Mouse (Mus musculus): Measurements from ENCODE around the gene Cdc20. TPM values are rescaled to one million over a fixed set of nuclear protein-coding genes. Genes with fewer than 3 reads are reported as not detected.

Cdc20 gene
- polyA plus RNA-seq, 1 experiment, result 79.8 TPM

GRCm38 (mm10) chr4:118394505-118394904 lies 42.6 kb downstream of the Cdc20 start:
- peaks cover 29% of the 10 kb centered on the region for H3K36me3 ChIP-seq (ENCODE audit: control insufficient read depth, insufficient read depth)
- no peaks in the 10 kb centered on the region for H3K27me3 ChIP-seq (ENCODE audit: control insufficient read depth, insufficient read depth, insufficient read length)
- TF ChIP-seq CEBPB (IDR thresholded peaks at IDR 0.05; ENCODE audit: insufficient read depth, poor library complexity, severe bottlenecking) (no peak), TCF3 (IDR thresholded peaks at IDR 0.05; ENCODE audit: insufficient read length, low read depth) (no peak), POLR2AphosphoS2 (IDR thresholded peaks at IDR 0.05; ENCODE audit: insufficient read length, low read depth) (no peak), TCF12 (IDR thresholded peaks at IDR 0.05; ENCODE audit: insufficient read depth, poor library complexity, severe bottlenecking) (no peak), MYOD1 (IDR thresholded peaks at IDR 0.05; ENCODE audit: control insufficient read depth in 1 of 3, insufficient read length in 2 of 3, low read depth in 2 of 3) (no peak), SRF (IDR thresholded peaks at IDR 0.05; ENCODE audit: control insufficient read depth, insufficient read length, low read depth) (no peak), REST (IDR thresholded peaks at IDR 0.05; ENCODE audit: insufficient read depth, insufficient read length) (no peak), MYOG (IDR thresholded peaks at IDR 0.05; ENCODE audit: control insufficient read depth in 1 of 3, insufficient read depth in 1 of 3, insufficient read length in 2 of 3, low read depth in 2 of 3) (no peak), MAX (IDR thresholded peaks at IDR 0.05; ENCODE audit: low read depth) (no peak), USF1 (IDR thresholded peaks at IDR 0.05; ENCODE audit: low read depth) (no peak), E2F4 (IDR thresholded peaks at IDR 0.05; ENCODE audit: insufficient read depth) (no peak), POLR2A (IDR thresholded peaks at IDR 0.05; ENCODE audit: insufficient read length, low read depth) (no peak)
- no peak overlapping the region for H3K4me2 ChIP-seq (ENCODE audit: low read depth)
- no peaks in the 10 kb centered on the region for H3K79me2 ChIP-seq (ENCODE audit: control insufficient read depth, insufficient read depth)
- H3ac ChIP-seq (ENCODE audit: control insufficient read depth, insufficient read length), result no peak overlapping the region
- no peak overlapping the region for H3K4me3 ChIP-seq

DNA sequence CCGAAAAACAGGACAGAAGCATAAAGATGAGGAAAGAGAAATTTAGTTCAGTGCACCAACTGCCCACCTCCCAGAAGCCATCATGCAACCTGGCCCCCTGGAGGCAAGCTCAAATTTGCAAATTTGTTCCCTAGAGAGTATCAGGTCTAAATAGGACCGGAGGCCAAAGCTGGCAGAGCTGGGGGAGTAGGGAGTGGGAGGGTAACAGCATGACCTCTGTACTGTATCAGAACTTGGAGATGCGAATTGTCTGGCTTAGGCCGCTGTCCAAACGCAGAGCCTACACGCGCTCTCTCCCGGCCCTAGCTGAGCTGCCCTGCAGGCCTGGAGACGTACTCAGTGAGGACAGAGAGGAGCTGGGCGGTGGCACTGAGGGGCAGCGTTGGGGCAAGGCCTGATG lies 47.0 kb downstream of the Cdc20 start:
- no peak for TF ChIP-seq POLR2AphosphoS2 (IDR thresholded peaks at IDR 0.05; ENCODE audit: insufficient read length, low read depth)
- no peak for TF ChIP-seq USF1 (IDR thresholded peaks at IDR 0.05; ENCODE audit: low read depth)
- TF ChIP-seq E2F4 (IDR thresholded peaks at IDR 0.05; ENCODE audit: insufficient read depth), result no peak
- no peak for TF ChIP-seq MAX (IDR thresholded peaks at IDR 0.05; ENCODE audit: low read depth)
- TF ChIP-seq CEBPB (IDR thresholded peaks at IDR 0.05; ENCODE audit: insufficient read depth, poor library complexity, severe bottlenecking), result no peak
- no peak for TF ChIP-seq MYOD1 (IDR thresholded peaks at IDR 0.05; ENCODE audit: control insufficient read depth in 1 of 3, insufficient read length in 2 of 3, low read depth in 2 of 3)
- TF ChIP-seq REST (IDR thresholded peaks at IDR 0.05; ENCODE audit: insufficient read depth, insufficient read length), result no peak
- TF ChIP-seq SRF (IDR thresholded peaks at IDR 0.05; ENCODE audit: control insufficient read depth, insufficient read length, low read depth), result no peak
- no peak for TF ChIP-seq MYOG (IDR thresholded peaks at IDR 0.05; ENCODE audit: control insufficient read depth in 1 of 3, insufficient read depth in 1 of 3, insufficient read length in 2 of 3, low read depth in 2 of 3)
- TF ChIP-seq TCF3 (IDR thresholded peaks at IDR 0.05; ENCODE audit: insufficient read length, low read depth), result no peak
- TF ChIP-seq TCF12 (IDR thresholded peaks at IDR 0.05; ENCODE audit: insufficient read depth, poor library complexity, severe bottlenecking), result no peak
- no peak for TF ChIP-seq POLR2A (IDR thresholded peaks at IDR 0.05; ENCODE audit: insufficient read length, low read depth)
- Histone ChIP-seq H3ac (ENCODE audit: control insufficient read depth, insufficient read length) (no peak overlapping the region), H3K79me2 (ENCODE audit: control insufficient read depth, insufficient read depth) (no peaks in the 10 kb centered on the region), H3K36me3 (ENCODE audit: control insufficient read depth, insufficient read depth) (peaks cover 3% of the 10 kb centered on the region), H3K27me3 (ENCODE audit: control insufficient read depth, insufficient read depth, insufficient read length) (no peaks in the 10 kb centered on the region), H3K4me3 (no peak overlapping the region), H3K4me2 (ENCODE audit: low read depth) (no peak overlapping the region)

DNA sequence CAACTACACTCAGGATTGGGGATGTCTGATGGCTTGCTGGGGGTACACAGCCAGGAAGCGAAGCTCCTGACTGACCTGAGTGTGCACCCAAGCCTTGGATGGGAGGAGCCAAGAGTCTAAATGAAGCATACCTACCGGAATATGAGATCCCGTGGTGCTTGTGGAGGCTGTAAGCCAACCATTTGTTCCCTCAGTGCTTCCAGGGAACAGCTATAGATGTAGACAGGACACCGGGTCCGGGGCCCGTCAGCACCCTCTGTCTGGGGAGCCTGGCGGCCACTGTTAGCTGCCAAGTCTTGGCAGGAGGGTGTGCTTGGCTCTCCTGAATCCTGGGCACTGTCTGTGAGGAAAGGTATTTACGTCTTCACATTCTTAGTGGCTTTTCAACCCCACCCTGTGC lies 49.8 kb downstream of the Cdc20 start:
- H3K36me3 ChIP-seq (ENCODE audit: control insufficient read depth, insufficient read depth), result no peaks in the 10 kb centered on the region
- no peak overlapping the region for H3ac ChIP-seq (ENCODE audit: control insufficient read depth, insufficient read length)
- H3K27me3 ChIP-seq (ENCODE audit: control insufficient read depth, insufficient read depth, insufficient read length), result no peaks in the 10 kb centered on the region
- H3K4me2 ChIP-seq (ENCODE audit: low read depth), result no peak overlapping the region
- H3K4me3 ChIP-seq, result no peak overlapping the region
- H3K79me2 ChIP-seq (ENCODE audit: control insufficient read depth, insufficient read depth), result no peaks in the 10 kb centered on the region
- TF ChIP-seq POLR2A (IDR thresholded peaks at IDR 0.05; ENCODE audit: insufficient read length, low read depth) (no peak), MAX (IDR thresholded peaks at IDR 0.05; ENCODE audit: low read depth) (no peak), POLR2AphosphoS2 (IDR thresholded peaks at IDR 0.05; ENCODE audit: insufficient read length, low read depth) (no peak), E2F4 (IDR thresholded peaks at IDR 0.05; ENCODE audit: insufficient read depth) (no peak), TCF12 (IDR thresholded peaks at IDR 0.05; ENCODE audit: insufficient read depth, poor library complexity, severe bottlenecking) (no peak), TCF3 (IDR thresholded peaks at IDR 0.05; ENCODE audit: insufficient read length, low read depth) (no peak), SRF (IDR thresholded peaks at IDR 0.05; ENCODE audit: control insufficient read depth, insufficient read length, low read depth) (no peak), MYOG (IDR thresholded peaks at IDR 0.05; ENCODE audit: control insufficient read depth in 1 of 3, insufficient read depth in 1 of 3, insufficient read length in 2 of 3, low read depth in 2 of 3) (no peak), CEBPB (IDR thresholded peaks at IDR 0.05; ENCODE audit: insufficient read depth, poor library complexity, severe bottlenecking) (no peak), REST (IDR thresholded peaks at IDR 0.05; ENCODE audit: insufficient read depth, insufficient read length) (no peak), MYOD1 (IDR thresholded peaks at IDR 0.05; ENCODE audit: control insufficient read depth in 1 of 3, insufficient read length in 2 of 3, low read depth in 2 of 3) (no peak), USF1 (IDR thresholded peaks at IDR 0.05; ENCODE audit: low read depth) (no peak)

DNA sequence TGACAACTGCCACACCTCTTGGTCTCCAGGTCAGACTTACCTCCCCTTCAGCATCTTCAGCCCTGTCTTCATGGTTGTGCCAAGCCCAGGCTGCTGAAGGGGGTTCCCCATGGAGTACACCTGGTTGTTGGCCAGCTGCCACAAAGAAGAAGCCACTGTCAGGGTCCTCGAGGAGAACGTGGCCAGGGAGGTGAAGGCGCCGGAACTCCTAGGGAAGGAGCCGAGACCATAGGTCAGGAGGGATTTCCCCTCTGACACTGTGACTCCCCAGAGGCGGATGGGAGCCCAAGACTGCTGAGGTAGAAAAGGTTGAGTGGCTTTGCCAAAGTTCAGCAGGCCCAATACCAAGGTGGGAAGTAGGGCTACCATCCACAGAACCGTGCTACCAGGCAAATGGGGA lies 53.9 kb downstream of the Cdc20 start:
- TF ChIP-seq TCF12 (IDR thresholded peaks at IDR 0.05; ENCODE audit: insufficient read depth, poor library complexity, severe bottlenecking) (no peak), SRF (IDR thresholded peaks at IDR 0.05; ENCODE audit: control insufficient read depth, insufficient read length, low read depth) (no peak), CEBPB (IDR thresholded peaks at IDR 0.05; ENCODE audit: insufficient read depth, poor library complexity, severe bottlenecking) (no peak), POLR2A (IDR thresholded peaks at IDR 0.05; ENCODE audit: insufficient read length, low read depth) (no peak), E2F4 (IDR thresholded peaks at IDR 0.05; ENCODE audit: insufficient read depth) (no peak), POLR2AphosphoS2 (IDR thresholded peaks at IDR 0.05; ENCODE audit: insufficient read length, low read depth) (no peak), MAX (IDR thresholded peaks at IDR 0.05; ENCODE audit: low read depth) (no peak), MYOD1 (IDR thresholded peaks at IDR 0.05; ENCODE audit: control insufficient read depth in 1 of 3, insufficient read length in 2 of 3, low read depth in 2 of 3) (no peak), MYOG (IDR thresholded peaks at IDR 0.05; ENCODE audit: control insufficient read depth in 1 of 3, insufficient read depth in 1 of 3, insufficient read length in 2 of 3, low read depth in 2 of 3) (no peak), USF1 (IDR thresholded peaks at IDR 0.05; ENCODE audit: low read depth) (no peak), TCF3 (IDR thresholded peaks at IDR 0.05; ENCODE audit: insufficient read length, low read depth) (no peak), REST (IDR thresholded peaks at IDR 0.05; ENCODE audit: insufficient read depth, insufficient read length) (no peak)
- Histone ChIP-seq H3K36me3 (ENCODE audit: control insufficient read depth, insufficient read depth) (peaks cover 14% of the 10 kb centered on the region), H3ac (ENCODE audit: control insufficient read depth, insufficient read length) (no peak overlapping the region), H3K79me2 (ENCODE audit: control insufficient read depth, insufficient read depth) (no peaks in the 10 kb centered on the region), H3K4me2 (ENCODE audit: low read depth) (no peak overlapping the region), H3K4me3 (no peak overlapping the region), H3K27me3 (ENCODE audit: control insufficient read depth, insufficient read depth, insufficient read length) (no peaks in the 10 kb centered on the region)

Other genes with a start within 250 kb of the Cdc20 start
- 7.6 TPM for gene Ptprf, start 145.9 kb downstream of the Cdc20 start, polyA plus RNA-seq (2012; fragmentation: generic; extraction: Trizol)
- 8.1 TPM for gene Szt2, start 28.1 kb downstream of the Cdc20 start, polyA plus RNA-seq (2012; fragmentation: generic; extraction: Trizol)
- 78.6 TPM for gene Med8, start 28.0 kb downstream of the Cdc20 start, polyA plus RNA-seq (2012; fragmentation: generic; extraction: Trizol)
- gene Elovl1, start 9.3 kb downstream of the Cdc20 start, polyA plus RNA-seq (2012; fragmentation: generic; extraction: Trizol), result 136 TPM
- not detected for gene Mpl, start 20.2 kb upstream of the Cdc20 start, polyA plus RNA-seq (2012; fragmentation: generic; extraction: Trizol)
- not detected for gene Tie1, start 52.7 kb upstream of the Cdc20 start, polyA plus RNA-seq (2012; fragmentation: generic; extraction: Trizol)
- gene 2610528J11Rik, start 89.6 kb upstream of the Cdc20 start, polyA plus RNA-seq (2012; fragmentation: generic; extraction: Trizol), result not detected
- gene Tmem125, start 106.7 kb upstream of the Cdc20 start, polyA plus RNA-seq (2012; fragmentation: generic; extraction: Trizol), result not detected
- gene Cfap57, start 183.4 kb upstream of the Cdc20 start, polyA plus RNA-seq (2012; fragmentation: generic; extraction: Trizol), result not detected
- 71.7 TPM for gene Ebna1bp2, start 183.4 kb upstream of the Cdc20 start, polyA plus RNA-seq (2012; fragmentation: generic; extraction: Trizol)
- not detected for gene Olfr62, start 221.6 kb upstream of the Cdc20 start, polyA plus RNA-seq (2012; fragmentation: generic; extraction: Trizol)